Mouse (Mus musculus) hindbrain, embryonic 10.5 days (tissue): ENCODE data around the gene Arhgap15. TPM values are rescaled to one million over a fixed set of nuclear protein-coding genes. Genes with fewer than 3 reads are reported as not detected.

Source experiments
- DNase-seq: peaks from one replicate; pipeline ENCODE4 v3.0.0-alpha.2; 2017; ENCODE audit warnings: low spot score
- H3K27ac ChIP-seq: fragments of 300-500 bp; sonication (generic); 2 replicates; pipeline ENCODE4 v1.5.1; 2016; ENCODE audit warnings: mild to moderate bottlenecking, moderate library complexity
- H3K27me3 ChIP-seq: fragments of 300-500 bp; sonication (generic); 2 replicates; pipeline ENCODE4 v1.6.1; 2016; ENCODE audit warnings: mild to moderate bottlenecking; ENCODE audit not compliant: poor library complexity, insufficient read depth, severe bottlenecking
- H3K36me3 ChIP-seq: fragments of 300-500 bp; sonication (generic); 2 replicates; pipeline ENCODE4 v1.6.1; 2016; ENCODE audit warnings: mild to moderate bottlenecking, moderate library complexity
- H3K4me1 ChIP-seq: fragments of 300-500 bp; sonication (generic); replicated peaks from 2 replicates; pipeline ENCODE4 v1.6.1; 2016; ENCODE audit warnings: mild to moderate bottlenecking
- H3K4me3 ChIP-seq: fragments of 300-500 bp; sonication (generic); 2 replicates; pipeline ENCODE4 v1.5.1; 2016; ENCODE audit warnings: mild to moderate bottlenecking, moderate library complexity
- H3K9me3 ChIP-seq: fragments of 300-500 bp; sonication (generic); 2 replicates; pipeline ENCODE4 v1.6.1; 2016; ENCODE audit warnings: mild to moderate bottlenecking, moderate library complexity
- WGBS: fragments of 180-500 bp; shearing (Covaris S2); methylation state at CpG from one replicate; pipeline ENCODE4 v1.1.7; 2016; 5-methylcytosine and 5-hydroxymethylcytosine counted together
- polyA plus RNA-seq: library from polyadenylated mRNA; unstranded; fragments of >200 nt; fragmentation: Nextera tagmentation; extraction: Ambion mirVana; gene quantifications from 2 replicates; pipeline ENCODE4 v1.2.1, GENCODE M21; 2016

The Arhgap15 gene
- polyA plus RNA-seq, 1 experiment from 2014 or later: 0.72 TPM

DNA sequence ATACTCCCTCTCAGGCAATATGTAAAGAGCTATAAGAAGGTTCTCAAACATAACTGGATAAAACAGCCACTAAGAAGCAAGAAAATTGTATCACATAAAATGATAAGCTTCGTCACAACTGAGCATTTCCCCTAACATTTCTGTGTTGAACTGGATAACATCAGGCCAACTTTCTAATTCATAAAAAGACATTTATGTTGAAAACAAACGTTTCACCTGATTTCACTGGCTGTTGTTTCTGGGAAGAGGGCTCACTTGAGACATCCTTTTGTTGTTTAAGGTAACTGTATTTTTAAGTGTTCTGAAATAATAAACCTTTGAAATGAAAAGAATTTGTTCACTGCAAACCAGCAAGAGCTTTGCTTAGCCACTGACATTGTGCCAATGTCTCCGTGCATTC lies 697 bp downstream of the Arhgap15 start:
- Histone ChIP-seq H3K27me3 (no peaks in the 10 kb centered on the region), H3K4me1 (no peaks in the 10 kb centered on the region), H3K4me3 (no peak overlapping the region), H3K36me3 (no peaks in the 10 kb centered on the region), H3K27ac (no peak overlapping the region), H3K9me3 (no peaks in the 10 kb centered on the region)
- 84% methylated on average over 3 of the region's 3 CpGs for WGBS
- no peak for DNase-seq

GRCm38 (mm10) chr2:43755899-43756298 lies 7.3 kb downstream of the Arhgap15 start:
- Histone ChIP-seq H3K36me3 (no peaks in the 10 kb centered on the region), H3K27me3 (no peaks in the 10 kb centered on the region), H3K9me3 (no peaks in the 10 kb centered on the region), H3K4me3 (no peak overlapping the region), H3K4me1 (no peaks in the 10 kb centered on the region), H3K27ac (no peak overlapping the region)
- DNase-seq: no peak
- WGBS: 93% methylated on average over 3 of the region's 3 CpGs

- no peak overlapping the region for H3K27ac ChIP-seq
- no peak for DNase-seq
- H3K36me3 ChIP-seq: no peaks in the 10 kb centered on the region
- no peaks in the 10 kb centered on the region for H3K4me1 ChIP-seq
- no peaks in the 10 kb centered on the region for H3K9me3 ChIP-seq
- H3K4me3 ChIP-seq: no peak overlapping the region
- WGBS: 83% methylated on average over 2 of the region's 2 CpGs
- H3K27me3 ChIP-seq: no peaks in the 10 kb centered on the region
These were observed 8.0 kb downstream of the Arhgap15 start for GRCm38 (mm10) chr2:43756626-43757025.

GRCm38 (mm10) chr2:43761735-43762134 lies 13.1 kb downstream of the Arhgap15 start:
- H3K9me3 ChIP-seq: no peaks in the 10 kb centered on the region
- no peak for DNase-seq
- WGBS: 83% methylated on average over 3 of the region's 3 CpGs

GRCm38 (mm10) chr2:43763279-43763678 lies 14.7 kb downstream of the Arhgap15 start:
- no peak for DNase-seq
- Histone ChIP-seq H3K36me3 (no peaks in the 10 kb centered on the region), H3K9me3 (no peaks in the 10 kb centered on the region), H3K27me3 (no peaks in the 10 kb centered on the region), H3K27ac (no peak overlapping the region), H3K4me3 (no peak overlapping the region), H3K4me1 (no peaks in the 10 kb centered on the region)
- WGBS: 82% methylated on average over 5 of the region's 5 CpGs

More at GRCm38 (mm10) chr2:43761735-43762134, 13.1 kb downstream of the Arhgap15 start:
- no peak overlapping the region for H3K4me3 ChIP-seq
- H3K36me3 ChIP-seq: no peaks in the 10 kb centered on the region
- H3K4me1 ChIP-seq: no peaks in the 10 kb centered on the region
- no peaks in the 10 kb centered on the region for H3K27me3 ChIP-seq
- no peak overlapping the region for H3K27ac ChIP-seq

DNA sequence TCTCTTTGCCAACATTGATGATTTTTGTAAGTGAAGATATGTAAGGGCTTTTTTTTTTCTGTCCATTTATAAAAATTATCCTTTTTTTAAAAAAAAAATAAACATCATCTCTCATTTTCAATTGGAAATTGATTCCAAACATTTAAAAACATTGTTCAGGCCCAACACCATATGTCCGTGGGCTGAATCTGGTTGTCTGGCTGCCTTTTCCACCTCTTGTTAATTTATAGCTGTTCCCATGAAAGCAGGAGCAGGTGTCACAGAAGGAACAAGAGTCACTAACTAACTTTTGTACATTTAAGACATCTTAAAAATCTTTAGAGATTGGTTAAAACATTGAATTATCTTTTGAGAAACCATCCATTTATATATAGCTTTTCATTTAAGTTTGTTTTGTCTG lies 15.8 kb downstream of the Arhgap15 start:
- Histone ChIP-seq H3K27ac (no peak overlapping the region), H3K36me3 (no peaks in the 10 kb centered on the region), H3K9me3 (no peaks in the 10 kb centered on the region), H3K4me3 (no peak overlapping the region), H3K4me1 (no peaks in the 10 kb centered on the region), H3K27me3 (no peaks in the 10 kb centered on the region)
- no peak for DNase-seq
- 86% methylated on average over 1 of the region's 1 CpGs for WGBS

DNA sequence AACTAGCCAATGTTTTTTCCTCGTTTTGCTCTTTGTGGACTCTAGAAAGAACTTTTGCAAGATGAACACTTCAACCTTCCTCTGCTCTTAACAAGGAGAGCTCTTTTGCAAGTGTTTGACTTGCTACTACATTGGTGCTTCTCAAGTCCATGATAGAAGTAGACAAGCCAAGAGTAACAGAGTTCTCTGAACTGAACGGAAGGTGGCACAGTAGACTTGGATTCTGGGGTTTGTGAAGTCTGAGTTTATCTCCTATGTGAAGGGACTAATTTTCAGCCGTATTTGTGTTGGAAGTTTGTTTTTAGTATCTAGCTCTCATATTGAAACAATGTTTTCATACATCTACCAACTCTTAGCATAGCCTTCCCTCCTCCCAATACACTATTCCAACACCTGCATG lies 17.6 kb downstream of the Arhgap15 start:
- DNase-seq: no peak
- 87% methylated on average over 3 of the region's 3 CpGs for WGBS
- Histone ChIP-seq H3K27ac (no peak overlapping the region), H3K4me3 (no peak overlapping the region), H3K9me3 (no peaks in the 10 kb centered on the region), H3K4me1 (no peaks in the 10 kb centered on the region), H3K27me3 (no peaks in the 10 kb centered on the region), H3K36me3 (no peaks in the 10 kb centered on the region)

DNA sequence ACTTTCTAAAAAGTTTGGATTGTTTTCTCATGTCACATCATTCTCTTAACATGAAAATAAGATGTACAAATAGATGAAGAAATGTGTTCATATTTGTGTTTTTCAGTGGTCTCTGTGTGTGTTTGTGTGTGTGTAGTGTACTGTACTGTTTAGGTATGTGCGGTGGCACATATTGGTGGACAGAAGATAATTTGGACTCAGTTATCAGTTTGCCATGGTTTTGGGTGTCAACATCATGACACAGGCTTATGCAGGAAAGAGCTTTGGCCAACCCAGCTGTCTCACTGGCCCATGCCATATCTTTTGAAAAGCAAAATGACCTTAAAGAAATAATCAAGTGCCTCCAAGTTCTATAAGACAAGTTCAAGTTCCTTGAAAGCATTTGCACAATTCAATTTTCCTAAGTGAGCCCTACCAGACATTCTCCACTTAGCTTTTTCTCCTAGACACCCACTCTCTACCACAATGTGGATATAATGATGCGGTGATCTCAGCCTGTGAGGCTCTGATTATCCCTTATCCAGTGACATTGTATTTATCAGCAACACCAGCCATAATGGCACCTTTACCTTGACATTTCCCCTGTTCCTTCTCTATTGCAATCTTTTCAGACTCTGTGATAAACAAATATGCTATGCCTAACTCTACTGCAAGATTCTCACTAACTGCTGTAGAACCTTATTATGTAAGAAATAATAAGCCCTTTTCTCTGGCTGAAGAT lies 21.4 kb downstream of the Arhgap15 start:
- H3K36me3 ChIP-seq: no peaks in the 10 kb centered on the region
- H3K4me1 ChIP-seq: no peaks in the 10 kb centered on the region
- no peak overlapping the region for H3K4me3 ChIP-seq
- no peaks in the 10 kb centered on the region for H3K27me3 ChIP-seq
- no peak for DNase-seq
- no peaks in the 10 kb centered on the region for H3K9me3 ChIP-seq
- H3K27ac ChIP-seq: no peak overlapping the region
- WGBS: 95% methylated on average over 2 of the region's 2 CpGs

DNA sequence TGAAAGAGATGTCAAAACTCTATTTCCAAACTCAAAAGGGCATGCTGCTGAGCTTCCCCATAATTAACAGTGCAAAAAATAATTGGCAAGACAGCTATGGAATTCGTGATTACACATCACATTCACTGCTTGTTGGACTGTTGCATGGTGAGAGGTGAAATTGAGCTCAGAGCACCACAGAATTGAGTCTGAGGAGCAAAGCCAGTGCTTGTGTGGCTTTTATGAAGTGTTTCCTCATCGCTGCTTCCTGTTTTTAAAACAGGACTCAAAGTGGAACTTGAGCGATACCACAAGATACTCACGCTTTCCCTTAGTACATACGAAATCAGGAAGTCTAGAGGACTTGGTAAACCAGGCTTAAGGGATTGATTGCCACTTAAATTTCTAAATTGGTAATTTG lies 24.0 kb downstream of the Arhgap15 start:
- Histone ChIP-seq H3K36me3 (no peaks in the 10 kb centered on the region), H3K27me3 (no peaks in the 10 kb centered on the region), H3K27ac (no peak overlapping the region), H3K4me3 (no peak overlapping the region), H3K4me1 (no peaks in the 10 kb centered on the region), H3K9me3 (no peaks in the 10 kb centered on the region)
- no peak for DNase-seq
- 86% methylated on average over 5 of the region's 5 CpGs for WGBS

DNA sequence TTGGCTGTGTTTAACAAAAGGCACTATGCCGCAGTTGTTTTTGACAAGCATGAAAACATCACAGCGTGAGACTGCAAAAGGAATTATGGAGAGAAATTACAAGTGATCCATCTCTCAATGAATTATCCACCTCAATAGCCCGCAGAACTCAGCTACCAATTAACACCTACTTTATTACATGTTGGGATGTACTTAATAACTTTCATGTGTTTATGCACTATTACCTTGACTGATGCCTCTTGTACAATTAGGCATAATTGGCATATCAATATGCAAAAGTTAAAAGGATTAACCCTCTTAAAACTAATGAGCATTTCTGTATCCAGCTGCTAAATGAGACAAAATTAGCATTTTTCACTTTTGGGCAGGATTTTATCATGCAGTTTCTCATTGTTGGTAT lies 33.5 kb downstream of the Arhgap15 start:
- no peak for DNase-seq
- no peak overlapping the region for H3K27ac ChIP-seq
- H3K36me3 ChIP-seq: no peaks in the 10 kb centered on the region
- H3K27me3 ChIP-seq: no peaks in the 10 kb centered on the region
- WGBS: 83% methylated on average over 3 of the region's 3 CpGs
- H3K4me3 ChIP-seq: no peak overlapping the region
- no peaks in the 10 kb centered on the region for H3K4me1 ChIP-seq
- no peaks in the 10 kb centered on the region for H3K9me3 ChIP-seq

DNA sequence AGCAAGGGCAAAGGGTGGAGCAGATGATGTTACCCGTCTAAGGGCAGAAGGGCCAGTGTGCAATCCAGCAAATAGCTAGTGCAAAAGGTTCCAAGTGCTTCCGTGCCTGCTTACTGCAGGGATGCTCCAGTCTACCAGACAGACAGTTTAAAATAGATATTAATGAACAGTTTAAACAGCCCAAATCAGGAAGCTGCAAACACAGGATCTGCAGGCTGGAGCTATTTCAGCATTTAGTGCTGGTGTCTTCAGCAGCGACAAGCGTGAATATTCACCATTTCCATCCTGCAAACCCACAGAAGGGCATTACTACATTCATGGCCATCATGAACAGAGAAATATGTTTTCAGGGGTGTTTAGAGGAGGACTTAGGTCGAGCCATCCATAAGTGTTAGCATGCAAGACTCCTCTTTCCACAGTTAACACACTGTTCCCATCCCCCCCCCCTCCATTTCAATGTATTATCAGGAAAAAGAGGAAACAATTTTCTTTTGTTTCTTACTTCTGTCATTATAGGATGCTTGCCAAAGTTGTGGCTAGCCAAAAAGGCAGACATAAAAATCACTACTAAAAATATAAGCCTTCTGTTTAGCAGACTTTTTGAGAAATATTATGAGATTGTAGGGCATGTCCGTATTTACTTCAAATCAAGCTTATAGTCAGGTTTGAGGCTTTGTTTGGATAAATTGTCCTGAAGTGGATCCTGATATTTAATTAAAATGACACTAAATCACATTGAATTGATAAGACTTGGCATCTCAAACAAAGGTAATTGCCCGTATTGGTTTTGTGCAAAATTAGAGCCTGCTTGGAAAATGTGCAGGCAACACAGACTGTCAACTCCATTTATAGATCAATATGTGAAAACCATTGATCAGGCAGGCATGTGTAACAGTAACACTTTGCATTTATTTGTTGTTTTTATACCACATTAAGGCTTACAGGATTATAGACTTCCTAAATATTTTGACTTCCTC lies 35.4 kb downstream of the Arhgap15 start:
- WGBS: 80% methylated on average over 7 of the region's 7 CpGs
- H3K27ac ChIP-seq: no peak overlapping the region
- H3K9me3 ChIP-seq: no peaks in the 10 kb centered on the region
- no peaks in the 10 kb centered on the region for H3K36me3 ChIP-seq
- H3K4me3 ChIP-seq: no peak overlapping the region
- no peak for DNase-seq
- no peaks in the 10 kb centered on the region for H3K27me3 ChIP-seq
- H3K4me1 ChIP-seq: 0 out of 2 replicates have a peak, but pooled peaks cover 4% of the 10 kb centered on the region

DNA sequence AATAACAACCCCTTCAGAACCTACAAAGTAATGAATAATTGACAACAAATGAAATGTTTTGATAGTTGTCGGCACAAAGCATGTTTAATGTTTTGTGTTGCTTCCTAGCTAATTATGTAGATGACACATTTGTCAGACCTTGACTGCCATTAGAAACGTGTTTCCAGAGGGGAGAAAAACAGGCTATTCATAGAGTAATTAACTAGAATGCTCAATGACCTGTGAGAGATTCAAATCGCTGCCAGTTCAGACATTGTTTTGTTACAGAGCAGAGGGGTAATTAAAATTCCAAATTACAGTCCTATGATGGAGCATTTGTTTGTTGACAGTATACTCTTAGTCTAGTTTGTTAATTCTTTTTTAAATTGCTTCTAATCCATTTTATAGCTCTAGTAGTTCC lies 37.5 kb downstream of the Arhgap15 start:
- no peak overlapping the region for H3K27ac ChIP-seq
- DNase-seq: no peak
- H3K9me3 ChIP-seq: no peaks in the 10 kb centered on the region
- no peaks in the 10 kb centered on the region for H3K36me3 ChIP-seq
- H3K27me3 ChIP-seq: no peaks in the 10 kb centered on the region
- H3K4me3 ChIP-seq: no peak overlapping the region
- H3K4me1 ChIP-seq: 0 out of 2 replicates have a peak, but pooled peaks cover 4% of the 10 kb centered on the region
- 35% methylated on average over 3 of the region's 3 CpGs for WGBS

GRCm38 (mm10) chr2:43787141-43787540 lies 38.5 kb downstream of the Arhgap15 start:
- Histone ChIP-seq H3K9me3 (no peaks in the 10 kb centered on the region), H3K27ac (no peak overlapping the region), H3K36me3 (no peaks in the 10 kb centered on the region), H3K27me3 (no peaks in the 10 kb centered on the region), H3K4me3 (no peak overlapping the region), H3K4me1 (0 out of 2 replicates have a peak, but pooled peaks cover 4% of the 10 kb centered on the region)
- peak; percentile 25 for DNase-seq
- 56% methylated on average over 12 of the region's 12 CpGs for WGBS
